Mouse (Mus musculus) heart, postnatal 0 days (tissue): ENCODE measurements around the gene Cd5l. TPM values are rescaled to one million over a fixed set of nuclear protein-coding genes. Genes with fewer than 3 reads are reported as not detected.
"Not testable (repeated sequence)": the region's sequence is repeated elsewhere in the genome, so short reads cannot be mapped to it uniquely, and the experiment has no call there.

Experiments used
- ATAC-seq: fragments of 200-750 bp; cut with Nextera tagmentation; 2 replicates; pipeline ENCODE4 v1.8.0; 2017; ENCODE audit warnings: low read depth, moderate number of reproducible peaks, moderate library complexity; ENCODE audit not compliant: insufficient read depth
- DNase-seq: peaks from one replicate; pipeline ENCODE4 v3.0.0-alpha.2; 2016; ENCODE audit warnings: low spot score
- H3K27ac ChIP-seq: fragments of 300-500 bp; sonication (generic); 2 replicates; pipeline ENCODE4 v1.5.1; 2014; ENCODE audit warnings: low read depth, mild to moderate bottlenecking
- H3K27me3 ChIP-seq: fragments of 300-500 bp; sonication (generic); 2 replicates; pipeline ENCODE4 v1.6.1; 2014; ENCODE audit warnings: low read length, mixed read lengths; ENCODE audit not compliant: control insufficient read depth, insufficient read depth
- H3K36me3 ChIP-seq: fragments of 300-500 bp; sonication (generic); replicated peaks from 2 replicates; pipeline ENCODE4 v1.6.1; 2014; ENCODE audit warnings: low read length, mixed read lengths; ENCODE audit not compliant: control insufficient read depth, insufficient read depth
- H3K4me1 ChIP-seq: fragments of 300-500 bp; sonication (generic); 2 replicates; pipeline ENCODE4 v1.6.1; 2014; ENCODE audit warnings: antibody characterized with exemption; ENCODE audit not compliant: control insufficient read depth, insufficient read depth
- H3K4me2 ChIP-seq: fragments of 300-500 bp; sonication (generic); 2 replicates; pipeline ENCODE4 v1.6.1; 2014; ENCODE audit warnings: low read depth, mild to moderate bottlenecking, low read length, moderate library complexity
- H3K4me3 ChIP-seq: fragments of 300-500 bp; sonication (generic); 2 replicates; pipeline ENCODE4 v1.5.1; 2014; ENCODE audit warnings: low read depth, low read length
- H3K9ac ChIP-seq: fragments of 300-500 bp; sonication (generic); replicated peaks from 2 replicates; pipeline ENCODE4 v1.6.1; 2014; ENCODE audit warnings: low read depth, low read length, mixed read lengths
- H3K9me3 ChIP-seq: fragments of 300-500 bp; sonication (generic); replicated peaks from 2 replicates; pipeline ENCODE4 v1.6.1; 2016; ENCODE audit warnings: low read length; ENCODE audit not compliant: control insufficient read depth
- CTCF ChIP-seq: IDR thresholded peaks from 2 replicates; pipeline ENCODE4 v1.5.1; 2016; ENCODE audit warnings: antibody characterized with exemption, control low read depth, low read depth
- EP300 ChIP-seq: IDR thresholded peaks from 2 replicates; pipeline ENCODE4 v1.6.1; 2016; ENCODE audit warnings: antibody characterized with exemption, low read depth
- WGBS: fragments of 180-500 bp; shearing (Covaris S2); extraction: QIAGEN DNeasy Blood & Tissue Kit; methylation state at CpG from one replicate; pipeline ENCODE4 v1.1.7; 2014; 5-methylcytosine and 5-hydroxymethylcytosine counted together
- polyA plus RNA-seq: library from polyadenylated mRNA; unstranded; fragments of >200 nt; fragmentation: Nextera tagmentation; extraction: Ambion mirVana; gene quantifications from 2 replicates; pipeline ENCODE4 v1.2.1, GENCODE M21; 2015
- total RNA-seq: library from RNA; depleted of rRNA; stranded (reverse); fragments of >200 nt; gene quantifications from 2 replicates; pipeline ENCODE4 v1.2.3, GENCODE M21; 2014; ENCODE audit warnings: low replicate concordance; rRNA removed

Gene Cd5l
- total RNA-seq (0.62 TPM in 1 of 2 replicates, not detected in the other), polyA plus RNA-seq (0.07 TPM in 1 of 2 replicates, not detected in the other)

DNA sequence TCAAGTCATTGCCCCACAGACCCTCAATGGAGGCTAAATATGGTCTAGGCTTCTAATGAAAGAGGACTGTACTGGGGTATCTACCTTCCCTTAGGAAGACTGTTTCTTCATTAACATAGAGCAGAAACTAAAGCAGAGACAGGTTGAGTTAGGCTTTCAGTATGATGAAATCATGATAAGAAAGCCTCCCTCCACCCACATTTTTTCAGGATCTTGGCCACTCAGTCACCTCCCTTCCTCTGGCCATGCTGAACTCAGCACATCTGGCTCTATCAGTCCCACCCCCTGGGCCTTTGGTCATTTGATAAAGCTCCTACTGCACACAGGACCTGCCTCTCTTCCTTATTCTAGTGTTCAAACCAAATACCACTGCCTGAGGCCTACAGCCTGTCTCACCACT lies at the start of gene Cd5l:
Gene Cd5l (plus strand): TSS at position 301 of the 400 bp plus-strand sequence.
- no peak for TF ChIP-seq EP300
- no peak for TF ChIP-seq CTCF
- Histone ChIP-seq H3K36me3 (no peaks in the 10 kb centered on the region), H3K4me3 (no peak within 1 kb of the TSS), H3K4me1 (no peaks in the 10 kb centered on the region), H3K9me3 (no peaks in the 10 kb centered on the region), H3K4me2 (no peak within 1 kb of the TSS), H3K9ac (no peak within 1 kb of the TSS), H3K27me3 (no peaks in the 10 kb centered on the region), H3K27ac (no peak within 1 kb of the TSS)
- ATAC-seq (no peak), DNase-seq (no peak)

GRCm38 (mm10) chr3:87309922-87310321 lies 47.8 kb upstream of the Cd5l start:
- DNase-seq (peak; percentile 26), ATAC-seq (no peak)
- WGBS: 67% methylated on average over 2 of the region's 2 CpGs

GRCm38 (mm10) chr3:87322557-87322956 lies 35.1 kb upstream of the Cd5l start:
- DNase-seq: no peak
- TF ChIP-seq CTCF: no peak
- no peak for TF ChIP-seq EP300
- Histone ChIP-seq H3K27me3 (no peaks in the 10 kb centered on the region), H3K36me3 (no peaks in the 10 kb centered on the region), H3K4me1 (no peaks in the 10 kb centered on the region), H3K4me3 (no peak overlapping the region), H3K4me2 (no peak overlapping the region), H3K9me3 (no peaks in the 10 kb centered on the region), H3K27ac (no peak overlapping the region), H3K9ac (no peak overlapping the region)
- WGBS: 45% methylated on average over 4 of the region's 4 CpGs
- ATAC-seq: no peak

More at GRCm38 (mm10) chr3:87309922-87310321, 47.8 kb upstream of the Cd5l start:
- Histone ChIP-seq H3K9me3 (no peaks in the 10 kb centered on the region), H3K9ac (no peak overlapping the region), H3K27ac (no peak overlapping the region), H3K4me2 (no peak overlapping the region), H3K4me1 (no peaks in the 10 kb centered on the region), H3K4me3 (no peak overlapping the region), H3K36me3 (no peaks in the 10 kb centered on the region), H3K27me3 (no peaks in the 10 kb centered on the region)
- TF ChIP-seq CTCF (peak; percentile 42), EP300 (no peak)

DNA sequence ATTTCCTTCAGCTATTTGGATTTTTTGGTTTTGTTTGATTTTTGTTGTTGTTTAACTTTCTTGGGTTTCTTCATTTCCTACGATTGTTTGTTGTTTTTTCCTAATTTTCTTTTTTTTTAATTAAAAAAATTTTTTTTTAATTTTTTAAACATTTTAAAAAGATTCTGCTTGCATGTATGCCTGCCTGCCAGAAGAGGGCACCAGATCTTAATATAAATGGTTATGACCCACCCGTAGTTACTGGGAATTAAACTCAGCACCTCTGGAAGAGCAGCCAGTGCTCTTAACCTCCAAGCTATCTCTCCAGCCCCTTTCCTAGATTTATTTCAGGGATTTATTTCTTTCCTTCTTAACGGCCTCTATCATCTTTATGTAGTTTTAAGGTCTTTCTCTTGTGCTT lies 33.9 kb upstream of the Cd5l start:
- Histone ChIP-seq H3K4me1 (no peaks in the 10 kb centered on the region), H3K4me2 (no peak overlapping the region), H3K9me3 (no peaks in the 10 kb centered on the region), H3K27ac (no peak overlapping the region), H3K27me3 (no peaks in the 10 kb centered on the region), H3K9ac (no peak overlapping the region), H3K36me3 (no peaks in the 10 kb centered on the region), H3K4me3 (no peak overlapping the region)
- 9% methylated on average over 3 of the region's 3 CpGs for WGBS
- TF ChIP-seq EP300 (no peak), CTCF (peak; percentile 57)
- ATAC-seq (no peak), DNase-seq (peak; percentile 16)

DNA sequence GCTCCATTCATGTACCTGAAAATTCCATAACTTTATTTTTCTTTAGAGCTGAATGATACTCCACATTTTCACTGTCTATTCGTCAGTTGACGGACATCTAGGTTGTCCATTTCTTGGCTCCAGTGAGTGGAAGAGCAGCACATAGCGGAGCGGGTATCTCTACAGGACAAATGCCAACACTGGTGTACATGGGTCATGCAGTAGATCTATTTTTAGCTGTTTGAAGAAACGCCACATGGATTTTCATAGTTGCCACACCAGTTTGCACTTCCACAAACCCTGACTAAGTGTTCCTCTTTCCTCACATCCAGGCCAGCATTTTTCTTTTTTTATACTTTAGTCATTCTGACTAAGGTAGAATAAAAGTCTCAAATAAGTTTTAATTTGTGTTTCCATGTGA lies 19.8 kb upstream of the Cd5l start:
- H3K4me2 ChIP-seq: no peak overlapping the region
- H3K36me3 ChIP-seq: no peaks in the 10 kb centered on the region
- H3K4me3 ChIP-seq: no peak overlapping the region
- H3K27ac ChIP-seq: no peak overlapping the region
- no peak overlapping the region for H3K9ac ChIP-seq
- WGBS: 34% methylated on average over 5 of the region's 5 CpGs
- H3K4me1 ChIP-seq: peaks cover 2% of the 10 kb centered on the region; the same call in 1 of the 2 replicates
- TF ChIP-seq EP300 (no peak), CTCF (no peak)
- H3K9me3 ChIP-seq: no peaks in the 10 kb centered on the region
- no peaks in the 10 kb centered on the region for H3K27me3 ChIP-seq
- ATAC-seq: peak; percentile 51
- DNase-seq: peak; percentile 79

DNA sequence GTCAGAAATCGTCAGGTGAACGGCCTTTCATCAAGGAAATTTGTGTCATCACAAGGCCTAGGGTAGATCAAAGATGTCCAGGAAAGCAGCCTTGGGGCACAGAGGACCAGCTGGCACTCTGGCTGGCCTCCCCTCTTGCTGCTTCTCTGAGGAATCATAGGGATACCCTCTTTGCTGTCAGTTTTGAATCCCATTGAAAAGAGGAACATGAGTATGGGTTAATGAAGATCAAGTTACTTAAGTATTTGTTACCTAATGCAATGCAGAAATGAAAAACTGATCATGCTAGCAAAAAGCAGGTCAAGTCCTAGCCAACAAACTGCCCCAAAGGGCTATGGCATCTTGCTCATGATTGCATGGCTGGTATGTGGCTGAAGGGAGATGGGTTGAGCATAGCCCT lies 6.7 kb upstream of the Cd5l start:
- H3K27me3 ChIP-seq, H3K36me3 ChIP-seq, DNase-seq, ATAC-seq, H3K27ac ChIP-seq, H3K4me2 ChIP-seq, H3K9me3 ChIP-seq, H3K4me1 ChIP-seq, H3K9ac ChIP-seq, H3K4me3 ChIP-seq: not testable (repeated sequence)
- 77% methylated on average over 2 of the region's 2 CpGs for WGBS
